Mouse (Mus musculus): ENCODE results near the gene Pwwp2b. TPM values are rescaled to one million over a fixed set of nuclear protein-coding genes. Genes with fewer than 3 reads are reported as not detected.

Gene Pwwp2b
- polyA plus RNA-seq, 1 experiment from 2014 or later: 10.5 TPM

GRCm38 (mm10) chr7:139215946-139216345 is 32.3 kb upstream of the Pwwp2b start:
- H3K4me3 ChIP-seq: no peak overlapping the region
- 87% methylated on average over 7 of the region's 7 CpGs for WGBS
- no peaks in the 10 kb centered on the region for H3K36me3 ChIP-seq
- H3K9me3 ChIP-seq: no peaks in the 10 kb centered on the region
- peaks cover 32% of the 10 kb centered on the region for H3K4me1 ChIP-seq
- peak; percentile 58 for DNase-seq (ENCODE audit: low spot score)
- 0 out of 2 replicates have a peak overlapping the region, but pooled peaks have one; percentile 22 for H3K27ac ChIP-seq
- no peaks in the 10 kb centered on the region for H3K27me3 ChIP-seq (ENCODE audit: insufficient read depth, poor library complexity, severe bottlenecking)

GRCm38 (mm10) chr7:139216464-139216863 is 31.8 kb upstream of the Pwwp2b start:
- Histone ChIP-seq H3K9me3 (no peaks in the 10 kb centered on the region), H3K27me3 (ENCODE audit: insufficient read depth, poor library complexity, severe bottlenecking) (no peaks in the 10 kb centered on the region), H3K27ac (no peak overlapping the region), H3K4me3 (no peak overlapping the region), H3K36me3 (no peaks in the 10 kb centered on the region), H3K4me1 (peaks cover 32% of the 10 kb centered on the region)
- 88% methylated on average over 9 of the region's 9 CpGs for WGBS
- DNase-seq (ENCODE audit: low spot score): peak; percentile 61

- Histone ChIP-seq H3K27ac (no peak overlapping the region), H3K27me3 (ENCODE audit: insufficient read depth, poor library complexity, severe bottlenecking) (no peaks in the 10 kb centered on the region)
Observed at GRCm38 (mm10) chr7:139217046-139217445, 31.2 kb upstream of the Pwwp2b start.

GRCm38 (mm10) chr7:139218641-139219415 is 29.5 kb upstream of the Pwwp2b start:
- H3K27me3 ChIP-seq (ENCODE audit: insufficient read depth, poor library complexity, severe bottlenecking): no peaks in the 10 kb centered on the region
- H3K27ac ChIP-seq: 0 out of 2 replicates have a peak overlapping the region, but pooled peaks have one; percentile 17
- 55% methylated on average over 6 of the region's 6 CpGs for WGBS
- H3K4me1 ChIP-seq: peaks cover 25% of the 10 kb centered on the region
- H3K4me3 ChIP-seq: no peak overlapping the region
- H3K9me3 ChIP-seq: no peaks in the 10 kb centered on the region
- peak; percentile 73 for DNase-seq (ENCODE audit: low spot score)
- no peaks in the 10 kb centered on the region for H3K36me3 ChIP-seq

More at GRCm38 (mm10) chr7:139217046-139217445, 31.2 kb upstream of the Pwwp2b start:
- H3K4me3 ChIP-seq: no peak overlapping the region
- no peaks in the 10 kb centered on the region for H3K36me3 ChIP-seq
- WGBS: 79% methylated on average over 7 of the region's 7 CpGs
- peaks cover 32% of the 10 kb centered on the region for H3K4me1 ChIP-seq
- H3K9me3 ChIP-seq: no peaks in the 10 kb centered on the region
- peak; percentile 60 for DNase-seq (ENCODE audit: low spot score)

- Histone ChIP-seq H3K36me3 (no peaks in the 10 kb centered on the region), H3K9me3 (no peaks in the 10 kb centered on the region), H3K27me3 (ENCODE audit: insufficient read depth, poor library complexity, severe bottlenecking) (no peaks in the 10 kb centered on the region), H3K4me1 (peaks cover 26% of the 10 kb centered on the region), H3K27ac (0 out of 2 replicates have a peak overlapping the region, but pooled peaks have one; percentile 17), H3K4me3 (no peak overlapping the region)
- 86% methylated on average over 5 of the region's 5 CpGs for WGBS
- DNase-seq (ENCODE audit: low spot score): peak; percentile 54
Observed at GRCm38 (mm10) chr7:139219486-139219885, 28.8 kb upstream of the Pwwp2b start.

- DNase-seq (ENCODE audit: low spot score): peak; percentile 66
- no peaks in the 10 kb centered on the region for H3K27me3 ChIP-seq (ENCODE audit: insufficient read depth, poor library complexity, severe bottlenecking)
- no peaks in the 10 kb centered on the region for H3K9me3 ChIP-seq
- WGBS: 36% methylated on average over 2 of the region's 2 CpGs
- no peaks in the 10 kb centered on the region for H3K36me3 ChIP-seq
- peaks cover 33% of the 10 kb centered on the region for H3K4me1 ChIP-seq
- H3K27ac ChIP-seq: no peak overlapping the region
- no peak overlapping the region for H3K4me3 ChIP-seq
Observed at GRCm38 (mm10) chr7:139220303-139220702, 28.0 kb upstream of the Pwwp2b start.

GRCm38 (mm10) chr7:139221072-139221471 is 27.2 kb upstream of the Pwwp2b start:
- no peak overlapping the region for H3K4me3 ChIP-seq
- WGBS: 66% methylated on average over 5 of the region's 5 CpGs
- H3K4me1 ChIP-seq: peaks cover 36% of the 10 kb centered on the region
- no peak overlapping the region for H3K27ac ChIP-seq
- peak; percentile 42 for DNase-seq (ENCODE audit: low spot score)
- H3K9me3 ChIP-seq: no peaks in the 10 kb centered on the region
- H3K36me3 ChIP-seq: no peaks in the 10 kb centered on the region
- no peaks in the 10 kb centered on the region for H3K27me3 ChIP-seq (ENCODE audit: insufficient read depth, poor library complexity, severe bottlenecking)

- H3K27me3 ChIP-seq (ENCODE audit: insufficient read depth, poor library complexity, severe bottlenecking): no peaks in the 10 kb centered on the region
- WGBS: 69% methylated on average over 2 of the region's 2 CpGs
- no peaks in the 10 kb centered on the region for H3K36me3 ChIP-seq
- H3K27ac ChIP-seq: no peak overlapping the region
- no peaks in the 10 kb centered on the region for H3K9me3 ChIP-seq
- peaks cover 34% of the 10 kb centered on the region for H3K4me1 ChIP-seq
- DNase-seq (ENCODE audit: low spot score): peak; percentile 63
- H3K4me3 ChIP-seq: no peak overlapping the region
Observed at GRCm38 (mm10) chr7:139221856-139222255, 26.4 kb upstream of the Pwwp2b start.

GRCm38 (mm10) chr7:139222341-139222740 is 25.9 kb upstream of the Pwwp2b start:
- H3K9me3 ChIP-seq: no peaks in the 10 kb centered on the region
- H3K27me3 ChIP-seq (ENCODE audit: insufficient read depth, poor library complexity, severe bottlenecking): no peaks in the 10 kb centered on the region
- no peak overlapping the region for H3K4me3 ChIP-seq
- peaks cover 38% of the 10 kb centered on the region for H3K4me1 ChIP-seq
- WGBS: 74% methylated on average over 4 of the region's 4 CpGs
- no peak overlapping the region; the same call in 1 of the 2 replicates for H3K27ac ChIP-seq
- no peaks in the 10 kb centered on the region for H3K36me3 ChIP-seq
- peak; percentile 52 for DNase-seq (ENCODE audit: low spot score)

GRCm38 (mm10) chr7:139224070-139224469 is 24.2 kb upstream of the Pwwp2b start:
- 74% methylated on average over 1 of the region's 1 CpGs for WGBS
- no peaks in the 10 kb centered on the region for H3K9me3 ChIP-seq
- H3K4me1 ChIP-seq: peaks cover 48% of the 10 kb centered on the region
- peak; percentile 61 for DNase-seq (ENCODE audit: low spot score)
- H3K27ac ChIP-seq: peak overlapping the region; percentile 42; the same call in 1 of the 2 replicates
- H3K36me3 ChIP-seq: no peaks in the 10 kb centered on the region
- no peaks in the 10 kb centered on the region for H3K27me3 ChIP-seq (ENCODE audit: insufficient read depth, poor library complexity, severe bottlenecking)
- no peak overlapping the region for H3K4me3 ChIP-seq

GRCm38 (mm10) chr7:139224725-139225124 is 23.6 kb upstream of the Pwwp2b start:
- WGBS: 58% methylated on average over 8 of the region's 8 CpGs
- Histone ChIP-seq H3K4me3 (no peak overlapping the region), H3K36me3 (no peaks in the 10 kb centered on the region), H3K27me3 (ENCODE audit: insufficient read depth, poor library complexity, severe bottlenecking) (no peaks in the 10 kb centered on the region), H3K9me3 (no peaks in the 10 kb centered on the region), H3K4me1 (peaks cover 49% of the 10 kb centered on the region), H3K27ac (peak overlapping the region; percentile 42; the same call in 1 of the 2 replicates)
- peak; percentile 66 for DNase-seq (ENCODE audit: low spot score)

GRCm38 (mm10) chr7:139226416-139226815 is 21.9 kb upstream of the Pwwp2b start:
- H3K9me3 ChIP-seq: no peaks in the 10 kb centered on the region
- peaks cover 58% of the 10 kb centered on the region for H3K4me1 ChIP-seq
- H3K4me3 ChIP-seq: no peak overlapping the region
- H3K36me3 ChIP-seq: no peaks in the 10 kb centered on the region
- DNase-seq (ENCODE audit: low spot score): peak; percentile 68
- H3K27me3 ChIP-seq (ENCODE audit: insufficient read depth, poor library complexity, severe bottlenecking): no peaks in the 10 kb centered on the region
- 80% methylated on average over 7 of the region's 7 CpGs for WGBS
- 0 out of 2 replicates have a peak overlapping the region, but pooled peaks have one; percentile 47 for H3K27ac ChIP-seq

GRCm38 (mm10) chr7:139228447-139229171 is 19.7 kb upstream of the Pwwp2b start:
- Histone ChIP-seq H3K36me3 (no peaks in the 10 kb centered on the region), H3K9me3 (no peaks in the 10 kb centered on the region), H3K27me3 (ENCODE audit: insufficient read depth, poor library complexity, severe bottlenecking) (no peaks in the 10 kb centered on the region), H3K4me1 (peaks cover 61% of the 10 kb centered on the region), H3K4me3 (no peak overlapping the region), H3K27ac (peak overlapping the region; percentile 90)
- 46% methylated on average over 6 of the region's 6 CpGs for WGBS
- no peak for DNase-seq (ENCODE audit: low spot score)

All from heart, embryonic 10.5 days (tissue).